Mouse (Mus musculus): ENCODE data around the gene Atp23. TPM values are rescaled to one million over a fixed set of nuclear protein-coding genes. Genes with fewer than 3 reads are reported as not detected.

Atp23 gene
- polyA plus RNA-seq, 1 experiment from 2014 or later = 5.5 TPM

DNA sequence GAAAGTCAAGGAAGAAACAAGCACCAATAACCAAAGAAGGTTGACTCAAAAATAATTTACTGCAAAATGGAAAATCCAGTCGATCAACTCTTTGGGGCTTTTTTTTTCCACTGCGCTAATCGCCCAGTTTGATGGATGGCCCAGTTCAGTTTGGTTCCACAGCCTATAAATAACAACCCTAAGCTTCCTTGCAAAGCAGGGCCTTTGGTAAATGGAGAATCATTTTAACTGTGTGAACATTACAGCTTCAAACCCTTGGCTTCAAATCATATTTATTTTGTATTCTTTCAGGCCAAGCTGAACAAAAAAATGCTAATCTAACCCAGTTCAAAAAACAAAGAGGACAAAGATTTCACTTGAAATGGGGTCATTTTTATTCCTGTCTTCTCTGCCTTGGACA is 78.7 kb downstream of the Atp23 start:
- H3K9ac ChIP-seq (ENCODE audit: low read depth, low read length) = no peak overlapping the region
- ATAC-seq (ENCODE audit: low read depth) = no peak
- H3K36me3 ChIP-seq (ENCODE audit: control insufficient read depth, insufficient read depth) = no peaks in the 10 kb centered on the region
- WGBS (ENCODE audit: insufficient replicate concordance) = 66% methylated on average over 3 of the region's 3 CpGs
- H3K4me3 ChIP-seq (ENCODE audit: low read depth, low read length) = no peak overlapping the region
- no peaks in the 10 kb centered on the region; the same call in 1 of the 2 replicates for H3K9me3 ChIP-seq (replicated peaks; ENCODE audit: control insufficient read depth, low read length)
- H3K27me3 ChIP-seq (ENCODE audit: control insufficient read depth, insufficient read depth, low read depth, low read length) = no peaks in the 10 kb centered on the region
- H3K4me1 ChIP-seq (ENCODE audit: control insufficient read depth, low read depth, low read length) = no peaks in the 10 kb centered on the region
- no peak overlapping the region for H3K4me2 ChIP-seq (ENCODE audit: low read depth, low read length)
- H3K27ac ChIP-seq (ENCODE audit: low read length) = no peak overlapping the region

Other genes starting within 250 kb of the Atp23 start
- 11.1 and 12.2 TPM in 2 replicates for gene Ctdsp2, start 77.4 kb upstream of the Atp23 start, polyA plus RNA-seq (2015; fragmentation: Nextera tagmentation; extraction: Ambion mirVana)
- gene Avil, start 99.4 kb upstream of the Atp23 start, polyA plus RNA-seq (2015; fragmentation: Nextera tagmentation; extraction: Ambion mirVana) = 0.09 TPM in 1 of 2 replicates, not detected in the other
- gene Tsfm, start 129.5 kb upstream of the Atp23 start, polyA plus RNA-seq (2015; fragmentation: Nextera tagmentation; extraction: Ambion mirVana) = 37.1 and 40.1 TPM in 2 replicates
- gene Mettl1, start 140.1 kb upstream of the Atp23 start, polyA plus RNA-seq (2015; fragmentation: Nextera tagmentation; extraction: Ambion mirVana) = 13.4 and 13.5 TPM in 2 replicates
- 0.09 and 0.21 TPM in 2 replicates for gene Eef1akmt3, start 140.2 kb upstream of the Atp23 start, polyA plus RNA-seq (2015; fragmentation: Nextera tagmentation; extraction: Ambion mirVana)
- 0.04 TPM in 1 of 2 replicates, not detected in the other for gene Cyp27b1, start 146.9 kb upstream of the Atp23 start, polyA plus RNA-seq (2015; fragmentation: Nextera tagmentation; extraction: Ambion mirVana)
- not detected in 2 replicates for gene March9, start 158.8 kb upstream of the Atp23 start, polyA plus RNA-seq (2015; fragmentation: Nextera tagmentation; extraction: Ambion mirVana)
- gene Cdk4, start 162.2 kb upstream of the Atp23 start, polyA plus RNA-seq (2015; fragmentation: Nextera tagmentation; extraction: Ambion mirVana) = 293 and 317 TPM in 2 replicates
- gene Tspan31, start 168.9 kb upstream of the Atp23 start, polyA plus RNA-seq (2015; fragmentation: Nextera tagmentation; extraction: Ambion mirVana) = 87.4 and 96.7 TPM in 2 replicates
- 0.71 and 1.2 TPM in 2 replicates for gene Agap2, start 173.9 kb upstream of the Atp23 start, polyA plus RNA-seq (2015; fragmentation: Nextera tagmentation; extraction: Ambion mirVana)
- 58.9 and 65.6 TPM in 2 replicates for gene Os9, start 219.8 kb upstream of the Atp23 start, polyA plus RNA-seq (2015; fragmentation: Nextera tagmentation; extraction: Ambion mirVana)